ENCODE assay signal across 10 mouse cellular contexts in genomic region chr2:168491791-168492190, GRCm38 (mm10).
DNase-seq lines count a peak whose midpoint lies in the region; ATAC-seq and TF ChIP-seq lines count a peak whose summit lies in the region.
"Had no signal": no experiment of that assay in that cellular context is flagged by ENCODE, and none has a peak within 500 bp of the region (broad histone marks: within the 10 kb centered on the region; RNA-seq: fewer than 3 reads in every experiment).

No protein-coding gene starts in this region.

- TF ChIP-seq EP300 in liver, postnatal 0 days (IDR thresholded peaks at IDR 0.05; ENCODE audit: low read depth) = no peak

- TF ChIP-seq CTCF in intestine, postnatal 0 days (IDR thresholded peaks at IDR 0.05; ENCODE audit: low read depth) = no peak
- no peak for TF ChIP-seq CTCF in liver, postnatal 0 days (IDR thresholded peaks at IDR 0.05; ENCODE audit: low read depth)
- TF ChIP-seq CTCF in cerebellum, adult 2 months (IDR thresholded peaks at IDR 0.05; ENCODE audit: borderline replicate concordance, insufficient read depth, low read depth, low read length) = no peak

- WGBS in intestine, postnatal 0 days = 49% methylated on average over 7 of the region's 7 CpGs
- 60% methylated on average over 7 of the region's 7 CpGs for WGBS in liver, postnatal 0 days (ENCODE audit: insufficient replicate concordance)
- WGBS in cerebellum, adult 2 months = 73% methylated on average over 7 of the region's 7 CpGs
- WGBS in midbrain, embryonic 16.5 days = 87% methylated on average over 7 of the region's 7 CpGs

- H3K4me1 ChIP-seq in intestine, postnatal 0 days (replicated peaks; ENCODE audit: control insufficient read depth, insufficient read depth, low read length) = no peaks in the 10 kb centered on the region
- H3K4me1 ChIP-seq in liver, postnatal 0 days (ENCODE audit: insufficient read depth) = no peaks in the 10 kb centered on the region
- H3K4me1 ChIP-seq in cerebellum, adult 2 months (ENCODE audit: control insufficient read depth, insufficient read depth, low read length) = no peaks in the 10 kb centered on the region
- no peaks in the 10 kb centered on the region for H3K4me1 ChIP-seq in midbrain, embryonic 16.5 days (ENCODE audit: control insufficient read depth, insufficient read depth, low read length)
- H3K4me1 ChIP-seq: hindbrain, embryonic 15.5 days had no signal

- no peak overlapping the region for H3K4me2 ChIP-seq in intestine, postnatal 0 days (replicated peaks; ENCODE audit: low read depth)
- no peak overlapping the region for H3K4me2 ChIP-seq in liver, postnatal 0 days (ENCODE audit: low read depth, low read length)
- no peak overlapping the region for H3K4me2 ChIP-seq in midbrain, embryonic 16.5 days (ENCODE audit: low read length)
- H3K4me2 ChIP-seq: hindbrain, embryonic 15.5 days had no signal

- H3K4me3 ChIP-seq in intestine, postnatal 0 days (ENCODE audit: low read depth, low read length) = no peak overlapping the region
- no peak overlapping the region for H3K4me3 ChIP-seq in liver, postnatal 0 days (ENCODE audit: low read depth, low read length)
- no peak overlapping the region for H3K4me3 ChIP-seq in cerebellum, adult 2 months (replicated peaks; ENCODE audit: insufficient read depth, low read depth, low read length)
- no peak overlapping the region for H3K4me3 ChIP-seq in midbrain, embryonic 16.5 days (ENCODE audit: low read depth, low read length)
- H3K4me3 ChIP-seq: hindbrain, embryonic 15.5 days had no signal

- no peak overlapping the region for H3K9ac ChIP-seq in intestine, postnatal 0 days (ENCODE audit: low read depth, low read length)
- no peak overlapping the region for H3K9ac ChIP-seq in liver, postnatal 0 days (replicated peaks)
- H3K9ac ChIP-seq in midbrain, embryonic 16.5 days (ENCODE audit: low read depth, low read length) = no peak overlapping the region
- H3K9ac ChIP-seq: hindbrain, embryonic 15.5 days; liver, embryonic 14.5 days had no signal

- no peak overlapping the region for H3K27ac ChIP-seq in intestine, postnatal 0 days (ENCODE audit: low read depth, low read length)
- H3K27ac ChIP-seq in liver, postnatal 0 days (ENCODE audit: low read depth) = no peak overlapping the region
- no peak overlapping the region for H3K27ac ChIP-seq in cerebellum, adult 2 months (ENCODE audit: insufficient read depth, low read length)
- no peak overlapping the region for H3K27ac ChIP-seq in midbrain, embryonic 16.5 days (ENCODE audit: low read length)
- H3K27ac ChIP-seq: hindbrain, embryonic 15.5 days; liver, embryonic 14.5 days had no signal

- H3K9me3 ChIP-seq in intestine, postnatal 0 days (ENCODE audit: control insufficient read depth) = no peaks in the 10 kb centered on the region
- H3K9me3 ChIP-seq in liver, postnatal 0 days (ENCODE audit: low read length) = no peaks in the 10 kb centered on the region
- H3K9me3 ChIP-seq in midbrain, embryonic 16.5 days (replicated peaks; ENCODE audit: control insufficient read depth, low read length, poor library complexity, severe bottlenecking) = no peaks in the 10 kb centered on the region
- H3K9me3 ChIP-seq: hindbrain, embryonic 15.5 days had no signal

- no peak for TF ChIP-seq POLR2A in cerebellum, adult 2 months (IDR thresholded peaks at IDR 0.05; ENCODE audit: borderline replicate concordance, insufficient read depth, low read length)

- peak; percentile 35 to 62 for DNase-seq in left cerebral cortex, postnatal 25 days (ENCODE audit: low spot score in 2 of 2)
- no peak for DNase-seq in left cerebral cortex, postnatal 10 days (ENCODE audit: extremely low spot score in 1 of 2, low spot score in 2 of 2)
- DNase-seq in Muller cell, postnatal 12 days (ENCODE audit: inconsistent ontology term) = peak; percentile 67
- peak; percentile 44 to 76 for DNase-seq in heart, adult 9 months (ENCODE audit: low spot score in 2 of 2)
- no peak for DNase-seq in liver, postnatal 0 days
- no peak for DNase-seq in cerebellum, adult 2 months

- no peaks in the 10 kb centered on the region for H3K27me3 ChIP-seq in intestine, postnatal 0 days (replicated peaks; ENCODE audit: control insufficient read depth, insufficient read depth, low read length)
- H3K27me3 ChIP-seq in liver, postnatal 0 days (ENCODE audit: insufficient read depth, low read length) = no peaks in the 10 kb centered on the region
- no peaks in the 10 kb centered on the region for H3K27me3 ChIP-seq in cerebellum, adult 2 months (ENCODE audit: control insufficient read depth, insufficient read depth, low read length)
- no peaks in the 10 kb centered on the region for H3K27me3 ChIP-seq in midbrain, embryonic 16.5 days (ENCODE audit: control insufficient read depth, insufficient read depth, low read depth, low read length)
- H3K27me3 ChIP-seq: hindbrain, embryonic 15.5 days had no signal

- 0 out of 2 replicates have a peak, but pooled peaks have one; percentile 45 for ATAC-seq in intestine, postnatal 0 days
- no peak for ATAC-seq in liver, postnatal 0 days
- ATAC-seq in midbrain, embryonic 16.5 days = no peak

- H3K36me3 ChIP-seq in intestine, postnatal 0 days (ENCODE audit: control insufficient read depth, insufficient read depth) = no peaks in the 10 kb centered on the region
- no peaks in the 10 kb centered on the region for H3K36me3 ChIP-seq in liver, postnatal 0 days (replicated peaks; ENCODE audit: insufficient read depth, low read length)
- no peaks in the 10 kb centered on the region for H3K36me3 ChIP-seq in midbrain, embryonic 16.5 days (ENCODE audit: control insufficient read depth, insufficient read depth, low read length)
- H3K36me3 ChIP-seq: hindbrain, embryonic 15.5 days had no signal

- intact Hi-C loops in left cerebral cortex, postnatal 25 days (cut with DNase I) = no loop called here
- intact Hi-C loops in left cerebral cortex, postnatal 10 days (cut with DNase I) = no loop called here

Comparison
In these comparisons a context has a peak if more than half of its experiments do, and no peak if none do; other contexts are left out.
1. DNase-seq: peak in left cerebral cortex, postnatal 25 days (2 of 2), Muller cell, postnatal 12 days (single experiment) and heart, adult 9 months (2 of 2); none in left cerebral cortex, postnatal 10 days (0 of 2), liver, postnatal 0 days (single experiment) and cerebellum, adult 2 months (0 of 2).